Mouse (Mus musculus) hindbrain, embryonic 16.5 days (tissue): ENCODE data around the gene Zfp771. TPM values are rescaled to one million over a fixed set of nuclear protein-coding genes. Genes with fewer than 3 reads are reported as not detected.

Source experiments
- ATAC-seq: fragments of 200-750 bp; cut with Nextera tagmentation; 2 replicates; pipeline ENCODE4 v1.8.0; 2017; ENCODE audit warnings: moderate TSS enrichment, moderate library complexity
- H3K27ac ChIP-seq: fragments of 300-500 bp; sonication (generic); 2 replicates; pipeline ENCODE4 v1.5.1; 2014; ENCODE audit warnings: low read depth, mild to moderate bottlenecking, control low read depth, low read length, moderate library complexity
- H3K27me3 ChIP-seq: fragments of 300-500 bp; sonication (generic); replicated peaks from 2 replicates; pipeline ENCODE4 v1.6.1; 2014; ENCODE audit warnings: low read length; ENCODE audit not compliant: control insufficient read depth, insufficient read depth
- H3K36me3 ChIP-seq: fragments of 300-500 bp; sonication (generic); 2 replicates; pipeline ENCODE4 v1.6.1; 2014; ENCODE audit warnings: mild to moderate bottlenecking, low read length, moderate library complexity, mixed read lengths; ENCODE audit not compliant: control insufficient read depth, insufficient read depth
- H3K4me1 ChIP-seq: fragments of 300-500 bp; sonication (generic); 2 replicates; pipeline ENCODE4 v1.6.1; 2014; ENCODE audit warnings: low read depth, low read length; ENCODE audit not compliant: control insufficient read depth, insufficient read depth
- H3K4me2 ChIP-seq: fragments of 300-500 bp; sonication (generic); 2 replicates; pipeline ENCODE4 v1.6.1; 2014; ENCODE audit warnings: mild to moderate bottlenecking, low read length, control low read depth, moderate library complexity
- H3K4me3 ChIP-seq: fragments of 300-500 bp; sonication (generic); 2 replicates; pipeline ENCODE4 v1.5.1; 2014; ENCODE audit warnings: mild to moderate bottlenecking, low read length, control low read depth, moderate library complexity
- H3K9ac ChIP-seq: fragments of 300-500 bp; sonication (generic); 2 replicates; pipeline ENCODE4 v1.6.1; 2014; ENCODE audit warnings: low read depth, mild to moderate bottlenecking, control low read depth, low read length, moderate library complexity
- H3K9me3 ChIP-seq: fragments of 300-500 bp; sonication (generic); 2 replicates; pipeline ENCODE4 v1.6.1; 2014; ENCODE audit warnings: mild to moderate bottlenecking, low read length, moderate library complexity; ENCODE audit not compliant: control insufficient read depth
- WGBS: fragments of 180-500 bp; shearing (Covaris S2); extraction: QIAGEN DNeasy Blood & Tissue Kit; methylation state at CpG from one replicate; pipeline ENCODE4 v1.1.7; 2014; 5-methylcytosine and 5-hydroxymethylcytosine counted together
- polyA plus RNA-seq: library from polyadenylated mRNA; unstranded; fragments of >200 nt; fragmentation: Nextera tagmentation; extraction: Ambion mirVana; gene quantifications from 2 replicates; pipeline ENCODE4 v1.2.1, GENCODE M21; 2015

Gene Zfp771
- polyA plus RNA-seq, 1 experiment from 2014 or later, result 82.6 TPM

DNA sequence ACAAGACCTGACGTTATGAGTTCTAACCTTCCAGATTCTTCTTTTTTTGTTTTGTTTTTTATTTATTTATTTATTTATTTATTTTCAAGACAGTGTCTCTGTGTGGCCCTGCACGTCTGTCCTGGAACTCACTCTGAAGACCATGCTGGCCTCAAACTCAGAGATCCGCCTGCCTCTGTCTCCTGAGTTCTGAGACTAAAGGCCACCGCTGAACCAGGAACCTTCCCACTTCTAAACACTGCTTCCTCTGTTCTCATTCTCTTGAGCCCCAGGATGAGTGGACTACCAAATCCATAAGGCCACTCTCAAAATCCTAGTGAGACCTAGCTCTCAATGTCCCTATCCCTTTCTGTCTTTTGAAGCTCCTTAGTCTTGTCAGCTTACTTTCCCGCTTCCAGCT, 34.2 kb upstream of the Zfp771 start:
- Histone ChIP-seq H3K9ac (no peak overlapping the region), H3K4me1 (peaks cover 25% of the 10 kb centered on the region), H3K36me3 (no peaks in the 10 kb centered on the region), H3K27ac (peak overlapping the region; percentile 85; the same call in 1 of the 2 replicates), H3K4me3 (no peak overlapping the region), H3K4me2 (peak overlapping the region; percentile 87), H3K27me3 (no peaks in the 10 kb centered on the region), H3K9me3 (no peaks in the 10 kb centered on the region)
- WGBS, result 78% methylated on average over 5 of the region's 5 CpGs
- no peak for ATAC-seq

DNA sequence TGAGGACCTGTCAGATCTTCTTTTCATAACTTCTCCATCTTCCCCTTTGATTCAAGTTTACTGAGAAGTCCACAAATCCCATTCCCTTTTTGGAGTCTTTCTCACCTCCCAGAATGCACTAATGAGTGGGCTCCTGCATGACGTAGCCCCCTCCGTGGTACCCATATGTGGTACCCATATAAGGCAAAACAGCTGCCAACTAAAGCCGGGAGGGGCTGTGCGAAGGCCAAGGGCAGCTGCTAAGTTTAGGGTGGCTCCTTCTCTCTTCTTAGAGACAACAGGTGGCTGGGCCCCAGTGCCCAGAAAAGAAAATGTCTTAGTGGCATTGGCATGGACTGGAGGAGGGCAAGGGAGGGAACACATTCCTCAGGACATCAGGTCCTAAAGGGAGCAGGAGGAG, 33.8 kb upstream of the Zfp771 start:
- Histone ChIP-seq H3K4me3 (no peak overlapping the region), H3K27me3 (no peaks in the 10 kb centered on the region), H3K4me1 (peaks cover 21% of the 10 kb centered on the region), H3K9me3 (no peaks in the 10 kb centered on the region), H3K9ac (no peak overlapping the region), H3K4me2 (no peak overlapping the region), H3K36me3 (no peaks in the 10 kb centered on the region), H3K27ac (no peak overlapping the region)
- ATAC-seq, result no peak
- 87% methylated on average over 4 of the region's 4 CpGs for WGBS

DNA sequence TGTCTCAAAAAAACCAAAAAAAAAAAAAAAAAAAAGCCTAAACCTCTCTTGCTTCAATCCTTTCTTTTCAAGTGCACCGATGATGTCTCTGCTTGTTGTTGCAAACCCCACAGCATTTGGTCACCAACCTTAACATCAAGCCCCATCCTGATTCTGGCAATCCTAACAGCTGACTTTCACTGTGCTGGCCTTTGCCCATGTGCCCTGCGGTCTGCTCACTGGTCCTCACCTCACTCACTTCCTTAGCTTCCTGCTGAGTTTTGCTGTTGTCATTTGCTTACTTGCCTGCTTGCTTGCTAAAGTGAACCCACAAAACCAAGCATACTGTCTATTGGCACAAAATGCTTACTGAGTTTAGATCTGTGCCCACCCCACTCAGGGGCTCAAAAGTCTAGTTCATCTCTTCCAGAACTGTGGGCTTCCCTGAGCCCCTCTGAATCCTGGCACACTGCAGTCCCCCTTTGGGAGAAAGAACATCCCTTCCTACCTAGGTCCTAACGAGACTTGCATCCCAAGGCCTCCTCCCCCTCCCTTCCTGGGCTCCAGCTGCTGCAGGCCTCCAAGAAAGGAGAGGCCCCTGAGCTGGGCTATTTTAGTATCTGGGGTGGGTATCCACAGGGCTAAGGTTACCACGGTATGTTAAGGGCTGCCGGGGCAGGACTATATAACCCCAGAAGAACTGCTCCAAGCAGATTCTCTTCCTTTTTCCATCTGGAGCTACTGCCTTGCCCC, 32.9 kb upstream of the Zfp771 start:
- no peak overlapping the region for H3K9ac ChIP-seq
- H3K27ac ChIP-seq, result no peak overlapping the region
- no peaks in the 10 kb centered on the region for H3K36me3 ChIP-seq
- H3K4me1 ChIP-seq, result peaks cover 14% of the 10 kb centered on the region
- no peak overlapping the region for H3K4me2 ChIP-seq
- H3K4me3 ChIP-seq, result no peak overlapping the region
- H3K27me3 ChIP-seq, result no peaks in the 10 kb centered on the region
- 68% methylated on average over 5 of the region's 5 CpGs for WGBS
- no peak for ATAC-seq
- H3K9me3 ChIP-seq, result no peaks in the 10 kb centered on the region

DNA sequence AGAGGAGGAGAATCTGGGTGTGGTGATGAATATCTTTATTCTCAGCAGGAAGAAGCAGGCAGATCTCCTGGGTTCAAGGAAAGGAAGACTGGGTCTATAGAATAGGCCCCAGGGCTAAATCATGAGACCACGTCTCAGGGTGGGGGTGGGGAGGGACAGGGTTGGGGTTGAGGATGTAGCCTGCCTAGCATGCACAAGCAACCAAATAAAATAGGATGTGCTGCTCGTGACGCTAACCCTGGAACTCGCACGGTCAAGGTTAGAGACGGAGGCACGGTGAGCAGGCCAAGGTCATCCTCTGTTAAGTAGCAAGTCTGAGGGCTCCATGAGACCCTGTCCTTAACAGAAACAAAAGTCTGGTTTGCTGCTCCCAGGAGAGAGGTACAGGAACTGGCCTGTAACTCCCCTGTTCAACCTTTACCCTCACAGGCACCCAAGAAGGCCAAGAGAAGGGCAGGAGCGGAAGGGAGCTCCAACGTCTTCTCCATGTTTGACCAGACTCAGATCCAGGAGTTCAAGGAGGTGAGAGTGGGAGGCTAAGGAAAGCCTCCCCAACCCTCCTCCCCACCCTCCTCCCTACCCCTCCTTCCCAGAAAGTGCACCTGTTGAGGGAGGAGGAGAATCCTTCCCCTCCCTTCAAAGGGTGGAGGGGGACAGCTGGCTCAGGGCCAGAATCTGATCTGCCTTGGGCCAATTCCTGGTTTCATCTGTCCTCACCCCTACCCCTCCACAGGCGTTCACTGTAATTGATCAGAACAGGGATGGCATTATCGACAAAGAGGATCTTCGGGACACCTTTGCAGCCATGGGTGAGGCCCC, 31.4 kb upstream of the Zfp771 start:
- no peaks in the 10 kb centered on the region for H3K27me3 ChIP-seq
- H3K27ac ChIP-seq, result no peak overlapping the region
- no peak overlapping the region for H3K4me3 ChIP-seq
- no peak overlapping the region for H3K9ac ChIP-seq
- ATAC-seq, result no peak
- no peak overlapping the region for H3K4me2 ChIP-seq
- 88% methylated on average over 12 of the region's 12 CpGs for WGBS
- no peaks in the 10 kb centered on the region for H3K36me3 ChIP-seq
- no peaks in the 10 kb centered on the region for H3K9me3 ChIP-seq
- H3K4me1 ChIP-seq, result peaks cover 4% of the 10 kb centered on the region

DNA sequence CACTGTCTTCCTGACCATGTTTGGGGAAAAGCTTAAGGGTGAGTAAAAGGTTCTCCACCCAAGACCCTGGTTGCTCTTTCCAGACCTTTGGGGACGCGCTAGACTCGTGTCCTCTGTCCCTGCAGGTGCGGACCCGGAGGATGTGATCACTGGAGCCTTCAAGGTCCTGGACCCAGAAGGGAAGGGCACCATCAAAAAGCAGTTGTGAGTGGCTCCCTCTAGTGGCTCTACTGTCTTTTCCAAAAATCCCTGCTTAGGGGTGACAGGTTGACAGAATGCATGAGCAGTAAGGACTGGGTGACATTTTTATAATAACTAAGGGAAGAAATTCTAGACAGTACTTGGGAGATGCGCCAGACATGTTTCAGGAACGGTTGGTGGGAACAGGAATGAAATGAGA, 30.6 kb upstream of the Zfp771 start:
- WGBS, result 35% methylated on average over 7 of the region's 7 CpGs

DNA sequence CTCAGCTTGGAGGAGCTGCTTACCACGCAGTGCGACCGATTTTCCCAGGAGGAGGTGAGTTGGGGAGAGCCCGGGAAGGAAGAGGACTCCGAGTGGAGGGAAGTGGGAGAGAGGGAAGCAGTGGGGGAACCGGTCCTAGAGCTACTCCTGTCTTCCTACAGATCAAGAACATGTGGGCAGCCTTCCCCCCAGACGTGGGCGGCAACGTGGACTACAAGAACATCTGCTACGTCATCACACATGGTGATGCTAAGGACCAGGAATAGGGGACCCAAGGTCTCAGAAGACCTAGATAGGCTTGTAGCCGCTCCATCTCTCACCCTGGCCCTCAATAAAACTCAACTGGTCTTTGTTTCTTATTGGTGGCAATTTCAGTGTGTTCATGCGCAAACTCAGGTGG, 30.1 kb upstream of the Zfp771 start:
- Histone ChIP-seq H3K4me1 (peaks cover 4% of the 10 kb centered on the region), H3K9ac (no peak overlapping the region), H3K4me3 (no peak overlapping the region), H3K9me3 (no peaks in the 10 kb centered on the region), H3K4me2 (peak overlapping the region; percentile 14; the same call in 1 of the 2 replicates), H3K27me3 (no peaks in the 10 kb centered on the region), H3K27ac (no peak overlapping the region), H3K36me3 (no peaks in the 10 kb centered on the region)
- WGBS, result 59% methylated on average over 12 of the region's 12 CpGs
- ATAC-seq, result no peak

More for the DNA sequence above, 30.6 kb upstream of the Zfp771 start:
- Histone ChIP-seq H3K36me3 (no peaks in the 10 kb centered on the region), H3K27ac (no peak overlapping the region), H3K27me3 (no peaks in the 10 kb centered on the region), H3K4me3 (no peak overlapping the region), H3K4me1 (peaks cover 4% of the 10 kb centered on the region), H3K9me3 (no peaks in the 10 kb centered on the region), H3K4me2 (no peak overlapping the region), H3K9ac (no peak overlapping the region)
- no peak for ATAC-seq

DNA sequence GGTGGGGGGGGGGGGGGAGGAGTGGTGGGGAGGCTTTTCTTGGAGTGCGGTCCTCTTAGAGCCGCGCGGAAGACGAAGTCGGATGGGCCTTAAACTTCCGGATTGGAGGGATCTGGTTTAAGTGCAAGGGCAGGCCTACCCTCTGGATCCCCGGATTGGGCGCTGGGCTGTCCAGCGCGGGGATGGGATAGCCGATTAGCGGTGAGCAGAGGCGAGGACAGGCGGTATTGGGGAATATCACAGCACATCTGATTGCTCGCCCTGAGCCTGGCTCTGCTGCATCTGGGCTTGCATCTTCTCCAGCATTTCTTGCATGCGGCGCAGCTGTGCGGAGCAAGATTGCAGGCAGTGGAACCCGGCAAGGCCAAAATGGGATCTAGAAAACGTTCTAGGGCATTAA, 29.6 kb upstream of the Zfp771 start:
- WGBS, result 30% methylated on average over 21 of the region's 21 CpGs
- no peak overlapping the region for H3K9ac ChIP-seq
- H3K9me3 ChIP-seq, result no peaks in the 10 kb centered on the region
- peak overlapping the region; percentile 56 for H3K4me2 ChIP-seq
- ATAC-seq, result no peak
- H3K36me3 ChIP-seq, result no peaks in the 10 kb centered on the region
- H3K4me1 ChIP-seq, result peaks cover 1% of the 10 kb centered on the region
- H3K4me3 ChIP-seq, result no peak overlapping the region; the same call in 1 of the 2 replicates
- H3K27me3 ChIP-seq, result no peaks in the 10 kb centered on the region
- H3K27ac ChIP-seq, result no peak overlapping the region

DNA sequence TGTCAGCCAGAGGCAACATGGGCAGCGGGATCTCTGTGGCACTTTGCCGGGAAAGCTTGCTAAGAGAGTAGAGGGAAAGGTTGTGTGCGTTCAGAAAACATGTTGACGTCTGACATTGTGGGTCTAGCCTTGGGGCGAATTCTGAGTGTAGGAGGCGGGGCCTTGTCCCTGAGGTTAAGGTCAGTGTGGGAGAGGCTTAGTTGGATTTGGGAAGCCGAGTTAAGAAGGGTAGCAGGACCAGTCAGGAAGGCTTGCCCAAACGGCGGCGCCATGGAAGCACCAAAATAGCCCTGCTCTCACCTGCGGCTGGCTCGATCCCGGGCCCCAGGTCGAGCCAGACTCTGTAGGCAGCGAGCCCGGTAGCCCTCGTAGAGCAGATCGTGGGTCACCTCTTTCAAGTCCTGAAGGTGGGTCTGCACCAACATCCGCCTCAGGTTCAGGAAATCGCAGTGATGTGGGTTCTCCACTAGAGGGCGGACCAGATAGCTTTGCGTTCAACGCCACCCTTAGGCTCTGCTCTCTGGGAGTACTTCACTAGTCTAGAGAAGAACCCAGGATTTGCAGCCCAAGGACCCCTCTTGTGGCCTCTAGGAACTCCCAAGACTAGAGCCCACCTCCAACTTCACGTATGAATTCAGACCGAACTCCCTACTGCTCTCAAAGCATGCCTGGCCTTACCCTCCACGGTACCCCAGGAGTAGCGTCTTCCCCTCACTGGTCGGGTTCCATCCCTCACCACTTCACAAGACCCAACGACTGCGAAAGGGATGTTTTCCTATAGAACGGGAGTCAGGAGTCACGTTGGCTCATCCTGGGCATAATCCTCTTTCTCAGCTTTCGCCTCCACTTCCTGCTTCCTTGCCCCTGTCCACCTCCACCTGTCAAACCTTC, 28.8 kb upstream of the Zfp771 start:
- Histone ChIP-seq H3K4me1 (no peaks in the 10 kb centered on the region; the same call in none of the 2 replicates), H3K4me2 (peak overlapping the region; percentile 56)
- ATAC-seq, result 0 out of 2 replicates have a peak, but pooled peaks have one; percentile 35

More for the DNA sequence above, 28.8 kb upstream of the Zfp771 start:
- Histone ChIP-seq H3K36me3 (no peaks in the 10 kb centered on the region), H3K27me3 (no peaks in the 10 kb centered on the region), H3K27ac (no peak overlapping the region), H3K9me3 (no peaks in the 10 kb centered on the region), H3K9ac (peak overlapping the region; percentile 54), H3K4me3 (peak overlapping the region; percentile 32)
- WGBS, result 27% methylated on average over 33 of the region's 33 CpGs
